Mouse (Mus musculus) heart, postnatal 0 days (tissue): Measurements from ENCODE around the gene Tmem202. TPM values are rescaled to one million over a fixed set of nuclear protein-coding genes. Genes with fewer than 3 reads are reported as not detected.

Source experiments
- ATAC-seq: fragments of 200-750 bp; cut with Nextera tagmentation; 2 replicates; pipeline ENCODE4 v1.8.0; 2017; ENCODE audit warnings: low read depth, moderate number of reproducible peaks, moderate library complexity; ENCODE audit not compliant: insufficient read depth
- DNase-seq: peaks from one replicate; pipeline ENCODE4 v3.0.0-alpha.2; 2016; ENCODE audit warnings: low spot score
- H3K27ac ChIP-seq: fragments of 300-500 bp; sonication (generic); 2 replicates; pipeline ENCODE4 v1.5.1; 2014; ENCODE audit warnings: low read depth, mild to moderate bottlenecking
- H3K27me3 ChIP-seq: fragments of 300-500 bp; sonication (generic); 2 replicates; pipeline ENCODE4 v1.6.1; 2014; ENCODE audit warnings: low read length, mixed read lengths; ENCODE audit not compliant: control insufficient read depth, insufficient read depth
- H3K36me3 ChIP-seq: fragments of 300-500 bp; sonication (generic); replicated peaks from 2 replicates; pipeline ENCODE4 v1.6.1; 2014; ENCODE audit warnings: low read length, mixed read lengths; ENCODE audit not compliant: control insufficient read depth, insufficient read depth
- H3K4me1 ChIP-seq: fragments of 300-500 bp; sonication (generic); 2 replicates; pipeline ENCODE4 v1.6.1; 2014; ENCODE audit warnings: antibody characterized with exemption; ENCODE audit not compliant: control insufficient read depth, insufficient read depth
- H3K4me2 ChIP-seq: fragments of 300-500 bp; sonication (generic); 2 replicates; pipeline ENCODE4 v1.6.1; 2014; ENCODE audit warnings: low read depth, mild to moderate bottlenecking, low read length, moderate library complexity
- H3K4me3 ChIP-seq: fragments of 300-500 bp; sonication (generic); 2 replicates; pipeline ENCODE4 v1.5.1; 2014; ENCODE audit warnings: low read depth, low read length
- H3K9ac ChIP-seq: fragments of 300-500 bp; sonication (generic); replicated peaks from 2 replicates; pipeline ENCODE4 v1.6.1; 2014; ENCODE audit warnings: low read depth, low read length, mixed read lengths
- H3K9me3 ChIP-seq: fragments of 300-500 bp; sonication (generic); replicated peaks from 2 replicates; pipeline ENCODE4 v1.6.1; 2016; ENCODE audit warnings: low read length; ENCODE audit not compliant: control insufficient read depth
- CTCF ChIP-seq: IDR thresholded peaks from 2 replicates; pipeline ENCODE4 v1.5.1; 2016; ENCODE audit warnings: antibody characterized with exemption, control low read depth, low read depth
- EP300 ChIP-seq: IDR thresholded peaks from 2 replicates; pipeline ENCODE4 v1.6.1; 2016; ENCODE audit warnings: antibody characterized with exemption, low read depth
- WGBS: fragments of 180-500 bp; shearing (Covaris S2); extraction: QIAGEN DNeasy Blood & Tissue Kit; methylation state at CpG from one replicate; pipeline ENCODE4 v1.1.7; 2014; 5-methylcytosine and 5-hydroxymethylcytosine counted together
- polyA plus RNA-seq: library from polyadenylated mRNA; unstranded; fragments of >200 nt; fragmentation: Nextera tagmentation; extraction: Ambion mirVana; gene quantifications from 2 replicates; pipeline ENCODE4 v1.2.1, GENCODE M21; 2015
- total RNA-seq: library from RNA; depleted of rRNA; stranded (reverse); fragments of >200 nt; gene quantifications from 2 replicates; pipeline ENCODE4 v1.2.3, GENCODE M21; 2014; ENCODE audit warnings: low replicate concordance

Tmem202 gene
- total and polyA plus RNA-seq, 2 experiments from 2014 or later, result 0.63 TPM; not detected in 1

- H3K9me3 ChIP-seq, result no peaks in the 10 kb centered on the region
Observed at GRCm38 (mm10) chr9:59519396-59519795, 20.3 kb downstream of the Tmem202 start.

GRCm38 (mm10) chr9:59518976-59519375 is 20.7 kb downstream of the Tmem202 start:
- 19% methylated on average over 5 of the region's 5 CpGs for WGBS
- Histone ChIP-seq H3K4me3 (no peak overlapping the region), H3K27ac (no peak overlapping the region), H3K36me3 (no peaks in the 10 kb centered on the region), H3K4me1 (peaks cover 11% of the 10 kb centered on the region; the same call in 1 of the 2 replicates), H3K4me2 (no peak overlapping the region), H3K9me3 (no peaks in the 10 kb centered on the region), H3K9ac (no peak overlapping the region), H3K27me3 (no peaks in the 10 kb centered on the region)
- ATAC-seq (no peak), DNase-seq (no peak)
- TF ChIP-seq EP300 (no peak), CTCF (no peak)

More at GRCm38 (mm10) chr9:59519396-59519795, 20.3 kb downstream of the Tmem202 start:
- Histone ChIP-seq H3K9ac (no peak overlapping the region), H3K36me3 (no peaks in the 10 kb centered on the region), H3K27me3 (no peaks in the 10 kb centered on the region), H3K4me3 (no peak overlapping the region), H3K4me2 (no peak overlapping the region), H3K27ac (no peak overlapping the region), H3K4me1 (peaks cover 11% of the 10 kb centered on the region; the same call in 1 of the 2 replicates)
- ATAC-seq (no peak), DNase-seq (no peak)
- no peak for TF ChIP-seq EP300
- TF ChIP-seq CTCF, result no peak
- 80% methylated on average over 2 of the region's 2 CpGs for WGBS

GRCm38 (mm10) chr9:59517127-59517526 is 22.5 kb downstream of the Tmem202 start:
- peaks cover 11% of the 10 kb centered on the region; the same call in 1 of the 2 replicates for H3K4me1 ChIP-seq
- no peak overlapping the region for H3K4me3 ChIP-seq
- H3K9ac ChIP-seq, result no peak overlapping the region
- DNase-seq (peak; percentile 28), ATAC-seq (no peak; the same call in 1 of the 2 replicates)
- no peaks in the 10 kb centered on the region for H3K9me3 ChIP-seq
- H3K27me3 ChIP-seq, result no peaks in the 10 kb centered on the region
- TF ChIP-seq CTCF, result 0 out of 2 replicates have a peak, but pooled peaks have one; percentile 13
- TF ChIP-seq EP300, result no peak
- no peak overlapping the region for H3K27ac ChIP-seq
- WGBS, result 52% methylated on average over 7 of the region's 7 CpGs
- no peaks in the 10 kb centered on the region for H3K36me3 ChIP-seq
- H3K4me2 ChIP-seq, result no peak overlapping the region

- H3K9me3 ChIP-seq, result no peaks in the 10 kb centered on the region
- peak; percentile 72 for ATAC-seq
- DNase-seq, result peak; percentile 32
- TF ChIP-seq EP300, result no peak
- TF ChIP-seq CTCF, result no peak
- H3K4me1 ChIP-seq, result peaks cover 11% of the 10 kb centered on the region; the same call in 1 of the 2 replicates
- no peak overlapping the region for H3K4me2 ChIP-seq
- 16% methylated on average over 3 of the region's 3 CpGs for WGBS
- H3K36me3 ChIP-seq, result no peaks in the 10 kb centered on the region
- H3K4me3 ChIP-seq, result no peak overlapping the region
- H3K27ac ChIP-seq, result peak overlapping the region; percentile 38; the same call in 1 of the 2 replicates
- H3K9ac ChIP-seq, result no peak overlapping the region
- H3K27me3 ChIP-seq, result no peaks in the 10 kb centered on the region
Observed at GRCm38 (mm10) chr9:59515069-59515468, 24.6 kb downstream of the Tmem202 start.

- Histone ChIP-seq H3K4me3 (no peak overlapping the region), H3K36me3 (no peaks in the 10 kb centered on the region), H3K4me1 (peaks cover 3% of the 10 kb centered on the region; the same call in 1 of the 2 replicates), H3K9ac (no peak overlapping the region), H3K9me3 (no peaks in the 10 kb centered on the region), H3K27ac (no peak overlapping the region), H3K4me2 (no peak overlapping the region), H3K27me3 (no peaks in the 10 kb centered on the region)
- ATAC-seq (no peak), DNase-seq (no peak)
- 26% methylated on average over 4 of the region's 4 CpGs for WGBS
- no peak for TF ChIP-seq CTCF
- no peak for TF ChIP-seq EP300
Observed at GRCm38 (mm10) chr9:59512381-59512780, 27.3 kb downstream of the Tmem202 start.

- Histone ChIP-seq H3K9ac (no peak overlapping the region), H3K36me3 (no peaks in the 10 kb centered on the region), H3K4me2 (no peak overlapping the region), H3K9me3 (no peaks in the 10 kb centered on the region), H3K27me3 (no peaks in the 10 kb centered on the region), H3K27ac (no peak overlapping the region), H3K4me3 (no peak overlapping the region), H3K4me1 (no peaks in the 10 kb centered on the region)
- DNase-seq (no peak), ATAC-seq (no peak)
- no peak for TF ChIP-seq CTCF
- TF ChIP-seq EP300, result no peak
- 27% methylated on average over 1 of the region's 1 CpGs for WGBS
Observed at GRCm38 (mm10) chr9:59508146-59508545, 31.5 kb downstream of the Tmem202 start.
